Comparison of ENCODE assay signal across 13 mouse cellular contexts in the genomic region with DNA sequence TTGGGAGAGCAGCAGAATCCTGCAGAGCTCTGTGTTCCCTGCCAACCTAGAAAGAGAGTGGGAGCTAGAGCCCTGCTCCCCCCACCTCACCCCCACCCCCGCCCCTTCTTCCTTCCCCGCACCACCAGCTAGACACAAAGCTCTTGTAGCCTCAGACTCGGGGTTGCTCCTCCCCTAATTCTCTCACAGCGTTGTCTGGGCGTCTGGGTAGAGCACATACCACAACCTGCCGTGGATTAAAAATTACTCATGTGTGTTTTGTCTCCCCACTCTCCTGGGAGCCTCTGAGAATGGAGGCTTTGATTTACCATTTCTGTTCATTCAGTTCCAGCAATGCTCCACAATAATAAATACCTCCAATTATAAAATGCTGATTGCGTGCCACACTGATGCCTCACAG.
A peak's percentile ranks its signal among the peaks of the same experiment; 100 is the strongest.
DNase-seq lines count a peak whose midpoint lies in the region; ATAC-seq and TF ChIP-seq lines count a peak whose summit lies in the region.
"Had no signal": no experiment of that assay in that cellular context is flagged by ENCODE, and none has a peak within 500 bp of the region (broad histone marks: within the 10 kb centered on the region; RNA-seq: fewer than 3 reads in every experiment).

No protein-coding gene starts in this region.

- no peak for ATAC-seq in hindbrain, embryonic 11.5 days (ENCODE audit: low FRiP score)
- no peak for ATAC-seq in embryonic facial prominence, embryonic 13.5 days (ENCODE audit: insufficient number of reproducible peaks, insufficient read depth, low FRiP score, low TSS enrichment, low read depth)
- peak; percentile 14; the same call in 1 of the 2 replicates for ATAC-seq in hindbrain, embryonic 14.5 days (ENCODE audit: low FRiP score)
- peak; percentile 49; the same call in 1 of the 2 replicates for ATAC-seq in midbrain, embryonic 13.5 days
- ATAC-seq in intestine, postnatal 0 days, result no peak
- no peak for ATAC-seq in granulocyte monocyte progenitor cell, adult 5-6 weeks (replicated peaks; ENCODE audit: poor library complexity, severe bottlenecking)

- no peak for DNase-seq in hindbrain, embryonic 10.5 days (ENCODE audit: low spot score)
- no peak for DNase-seq in hindbrain, embryonic 11.5 days (ENCODE audit: low spot score)
- DNase-seq in hindbrain, embryonic 14.5 days (ENCODE audit: low spot score), result no peak
- DNase-seq in adrenal gland, adult 18-20 months (ENCODE audit: low spot score in 2 of 2), result no peak
- DNase-seq: adrenal gland, postnatal 10 days; cerebellum, adult 11 months; gastrocnemius, postnatal 25 days; layer of hippocampus, postnatal 36 days had no signal

- H3K4me2 ChIP-seq in hindbrain, embryonic 11.5 days (replicated peaks; ENCODE audit: low read depth, low read length), result no peak overlapping the region
- H3K4me2 ChIP-seq in embryonic facial prominence, embryonic 13.5 days, result no peak overlapping the region
- no peak overlapping the region for H3K4me2 ChIP-seq in hindbrain, embryonic 14.5 days (replicated peaks)
- H3K4me2 ChIP-seq in midbrain, embryonic 13.5 days (replicated peaks), result peak overlapping the region; percentile 10; the same call in 1 of the 2 replicates
- no peak overlapping the region for H3K4me2 ChIP-seq in intestine, postnatal 0 days (replicated peaks; ENCODE audit: low read depth)

- 45% methylated on average over 7 of the region's 7 CpGs for WGBS in hindbrain, embryonic 10.5 days
- WGBS in hindbrain, embryonic 11.5 days, result 40% methylated on average over 7 of the region's 7 CpGs
- WGBS in embryonic facial prominence, embryonic 13.5 days, result 18% methylated on average over 7 of the region's 7 CpGs
- WGBS in hindbrain, embryonic 14.5 days, result 18% methylated on average over 6 of the region's 7 CpGs
- 18% methylated on average over 7 of the region's 7 CpGs for WGBS in midbrain, embryonic 13.5 days
- WGBS in intestine, postnatal 0 days, result 34% methylated on average over 7 of the region's 7 CpGs

- no peak overlapping the region for H3K4me3 ChIP-seq in hindbrain, embryonic 10.5 days
- no peak overlapping the region for H3K4me3 ChIP-seq in hindbrain, embryonic 11.5 days (ENCODE audit: low read depth, low read length)
- no peak overlapping the region for H3K4me3 ChIP-seq in embryonic facial prominence, embryonic 13.5 days
- H3K4me3 ChIP-seq in hindbrain, embryonic 14.5 days (replicated peaks; ENCODE audit: low read length), result no peak overlapping the region
- no peak overlapping the region for H3K4me3 ChIP-seq in midbrain, embryonic 13.5 days (replicated peaks)
- no peak overlapping the region for H3K4me3 ChIP-seq in intestine, postnatal 0 days (ENCODE audit: low read depth, low read length)

- H3K36me3 ChIP-seq in hindbrain, embryonic 10.5 days, result peaks cover 31% of the 10 kb centered on the region
- H3K36me3 ChIP-seq in hindbrain, embryonic 11.5 days (ENCODE audit: control insufficient read depth, insufficient read depth, low read length), result no peaks in the 10 kb centered on the region
- peaks cover 24% of the 10 kb centered on the region for H3K36me3 ChIP-seq in embryonic facial prominence, embryonic 13.5 days
- no peaks in the 10 kb centered on the region for H3K36me3 ChIP-seq in hindbrain, embryonic 14.5 days (replicated peaks; ENCODE audit: control insufficient read depth, insufficient read depth)
- peaks cover 3% of the 10 kb centered on the region; the same call in 1 of the 2 replicates for H3K36me3 ChIP-seq in midbrain, embryonic 13.5 days
- H3K36me3 ChIP-seq in intestine, postnatal 0 days (ENCODE audit: control insufficient read depth, insufficient read depth), result no peaks in the 10 kb centered on the region

- no peak for TF ChIP-seq CTCF in intestine, postnatal 0 days (IDR thresholded peaks at IDR 0.05; ENCODE audit: low read depth)

- H3K9me3 ChIP-seq in hindbrain, embryonic 10.5 days, result no peaks in the 10 kb centered on the region
- H3K9me3 ChIP-seq in hindbrain, embryonic 11.5 days (ENCODE audit: control insufficient read depth, low read length), result no peaks in the 10 kb centered on the region
- H3K9me3 ChIP-seq in embryonic facial prominence, embryonic 13.5 days, result no peaks in the 10 kb centered on the region
- no peaks in the 10 kb centered on the region for H3K9me3 ChIP-seq in hindbrain, embryonic 14.5 days (ENCODE audit: control insufficient read depth, low read length)
- no peaks in the 10 kb centered on the region for H3K9me3 ChIP-seq in midbrain, embryonic 13.5 days
- no peaks in the 10 kb centered on the region for H3K9me3 ChIP-seq in intestine, postnatal 0 days (ENCODE audit: control insufficient read depth)

- peaks cover 49% of the 10 kb centered on the region for H3K4me1 ChIP-seq in hindbrain, embryonic 10.5 days (replicated peaks)
- H3K4me1 ChIP-seq in hindbrain, embryonic 11.5 days (replicated peaks; ENCODE audit: control insufficient read depth, insufficient read depth, low read length), result no peaks in the 10 kb centered on the region
- peaks cover 57% of the 10 kb centered on the region for H3K4me1 ChIP-seq in embryonic facial prominence, embryonic 13.5 days
- peaks cover 29% of the 10 kb centered on the region for H3K4me1 ChIP-seq in hindbrain, embryonic 14.5 days (replicated peaks; ENCODE audit: control insufficient read depth, insufficient read depth, low read length)
- peaks cover 48% of the 10 kb centered on the region for H3K4me1 ChIP-seq in midbrain, embryonic 13.5 days (replicated peaks)
- H3K4me1 ChIP-seq in intestine, postnatal 0 days (replicated peaks; ENCODE audit: control insufficient read depth, insufficient read depth, low read length), result no peaks in the 10 kb centered on the region

- H3K27me3 ChIP-seq in hindbrain, embryonic 10.5 days (ENCODE audit: insufficient read depth, poor library complexity, severe bottlenecking), result no peaks in the 10 kb centered on the region
- H3K27me3 ChIP-seq in hindbrain, embryonic 11.5 days (ENCODE audit: control insufficient read depth, insufficient read depth, low read length), result no peaks in the 10 kb centered on the region
- no peaks in the 10 kb centered on the region for H3K27me3 ChIP-seq in embryonic facial prominence, embryonic 13.5 days
- no peaks in the 10 kb centered on the region for H3K27me3 ChIP-seq in hindbrain, embryonic 14.5 days (ENCODE audit: control insufficient read depth, insufficient read depth, low read length)
- no peaks in the 10 kb centered on the region for H3K27me3 ChIP-seq in midbrain, embryonic 13.5 days
- H3K27me3 ChIP-seq in intestine, postnatal 0 days (replicated peaks; ENCODE audit: control insufficient read depth, insufficient read depth, low read length), result no peaks in the 10 kb centered on the region

- H3K27ac ChIP-seq in hindbrain, embryonic 10.5 days, result peak overlapping the region; percentile 74
- no peak overlapping the region for H3K27ac ChIP-seq in hindbrain, embryonic 11.5 days (ENCODE audit: low read depth, low read length)
- H3K27ac ChIP-seq in embryonic facial prominence, embryonic 13.5 days, result peak overlapping the region; percentile 69
- H3K27ac ChIP-seq in hindbrain, embryonic 14.5 days, result peak overlapping the region; percentile 15
- peak overlapping the region; percentile 65 for H3K27ac ChIP-seq in midbrain, embryonic 13.5 days
- H3K27ac ChIP-seq in intestine, postnatal 0 days (ENCODE audit: low read depth, low read length), result no peak overlapping the region
- H3K27ac ChIP-seq: liver, embryonic 14.5 days had no signal

- H3K9ac ChIP-seq in hindbrain, embryonic 11.5 days (ENCODE audit: low read depth, low read length), result no peak overlapping the region
- no peak overlapping the region for H3K9ac ChIP-seq in embryonic facial prominence, embryonic 13.5 days
- H3K9ac ChIP-seq in hindbrain, embryonic 14.5 days, result no peak overlapping the region
- no peak overlapping the region for H3K9ac ChIP-seq in midbrain, embryonic 13.5 days (replicated peaks)
- no peak overlapping the region for H3K9ac ChIP-seq in intestine, postnatal 0 days (ENCODE audit: low read depth, low read length)
- H3K9ac ChIP-seq: liver, embryonic 14.5 days had no signal

Comparison
In these comparisons a context has a peak if more than half of its experiments do, and no peak if none do; other contexts are left out.
1. H3K27ac ChIP-seq: peak in hindbrain, embryonic 10.5 days (single experiment), embryonic facial prominence, embryonic 13.5 days (single experiment), hindbrain, embryonic 14.5 days (single experiment) and midbrain, embryonic 13.5 days (single experiment); none in hindbrain, embryonic 11.5 days (single experiment) and intestine, postnatal 0 days (single experiment).
2. ATAC-seq: peak in hindbrain, embryonic 14.5 days (single experiment) and midbrain, embryonic 13.5 days (single experiment); none in hindbrain, embryonic 11.5 days (single experiment), embryonic facial prominence, embryonic 13.5 days (single experiment), intestine, postnatal 0 days (single experiment) and granulocyte monocyte progenitor cell, adult 5-6 weeks (single experiment).